15 mouse cellular contexts compared by ENCODE assay signal in the genomic region with DNA sequence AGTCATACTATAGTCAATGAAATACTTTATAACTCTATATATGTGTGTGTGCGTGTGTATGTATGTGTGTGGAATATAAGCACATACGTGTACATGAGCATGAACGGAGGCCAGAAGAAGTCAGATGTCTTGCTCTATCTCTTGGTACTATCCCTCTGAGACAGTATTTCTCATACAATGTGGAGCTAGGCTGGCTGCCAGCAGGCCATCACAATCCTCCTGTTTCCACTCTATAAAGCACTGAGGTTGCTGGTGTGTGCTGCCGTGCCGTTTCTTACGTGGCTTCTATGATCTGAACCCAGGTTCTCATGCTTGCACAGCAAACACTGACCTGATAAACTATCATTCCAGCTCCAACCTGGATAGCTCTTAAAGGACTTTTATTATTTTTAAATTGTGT.
"Had no signal": no experiment of that assay in that cellular context is flagged by ENCODE, and none has a peak within 500 bp of the region (broad histone marks: within the 10 kb centered on the region; RNA-seq: fewer than 3 reads in every experiment).

No protein-coding gene starts in this region.

- H3K27ac ChIP-seq: neural tube, embryonic 12.5 days; neural tube, embryonic 13.5 days; neural tube, embryonic 15.5 days; stomach, embryonic 15.5 days; stomach, postnatal 0 days had no signal

- H3K4me3 ChIP-seq: neural tube, embryonic 12.5 days; neural tube, embryonic 13.5 days; neural tube, embryonic 15.5 days; stomach, embryonic 15.5 days had no signal

- DNase-seq: retina, postnatal 1 day; right cerebral cortex, postnatal 14 days; right cerebral cortex, postnatal 25 days; spleen, adult 18-20 months; thymus, adult 18-20 months; thymus, adult 2 months; thymus, postnatal 14 days; thymus, postnatal 25 days; thymus, postnatal 36 days; thymus, postnatal 4 days had no signal

- H3K9me3 ChIP-seq: neural tube, embryonic 12.5 days; neural tube, embryonic 13.5 days; neural tube, embryonic 15.5 days; stomach, embryonic 15.5 days had no signal

- H3K9ac ChIP-seq: neural tube, embryonic 12.5 days; neural tube, embryonic 13.5 days; neural tube, embryonic 15.5 days; stomach, embryonic 15.5 days had no signal

- H3K4me2 ChIP-seq: neural tube, embryonic 12.5 days; neural tube, embryonic 13.5 days; neural tube, embryonic 15.5 days; stomach, embryonic 15.5 days had no signal

- H3K27me3 ChIP-seq: neural tube, embryonic 12.5 days; neural tube, embryonic 13.5 days; neural tube, embryonic 15.5 days; stomach, embryonic 15.5 days had no signal

- H3K4me1 ChIP-seq: neural tube, embryonic 12.5 days; neural tube, embryonic 13.5 days; neural tube, embryonic 15.5 days; stomach, embryonic 15.5 days had no signal

- H3K36me3 ChIP-seq: neural tube, embryonic 12.5 days; neural tube, embryonic 13.5 days; neural tube, embryonic 15.5 days; stomach, embryonic 15.5 days had no signal
